Mouse (Mus musculus) urinary bladder, postnatal 25 days (tissue): Measurements from ENCODE around the gene Abhd6.
A peak's percentile ranks its signal among the peaks of the same experiment; 100 is the strongest.

Source experiments
- DNase-seq: peaks from one replicate; pipeline ENCODE4 v3.0.0; 2022; ENCODE audit warnings: low spot score

Abhd6 gene

GRCm38 (mm10) chr14:8030535-8030934, 27.8 kb downstream of the Abhd6 start:
- no peak for DNase-seq

- no peak for DNase-seq
These were observed 29.6 kb downstream of the Abhd6 start for GRCm38 (mm10) chr14:8032087-8032944.

GRCm38 (mm10) chr14:8034561-8034960, 31.9 kb downstream of the Abhd6 start:
- DNase-seq = no peak

GRCm38 (mm10) chr14:8035951-8036350, 33.2 kb downstream of the Abhd6 start:
- no peak for DNase-seq

- DNase-seq = no peak
These were observed 33.7 kb downstream of the Abhd6 start for GRCm38 (mm10) chr14:8036406-8036805.

GRCm38 (mm10) chr14:8038150-8038549, 35.4 kb downstream of the Abhd6 start:
- DNase-seq = no peak

- no peak for DNase-seq
These were observed 36.2 kb downstream of the Abhd6 start for GRCm38 (mm10) chr14:8038791-8039448.

- DNase-seq = no peak
These were observed 37.5 kb downstream of the Abhd6 start for GRCm38 (mm10) chr14:8040179-8040578.

GRCm38 (mm10) chr14:8040911-8041678, 38.4 kb downstream of the Abhd6 start:
- DNase-seq = no peak

GRCm38 (mm10) chr14:8042120-8042519, 39.4 kb downstream of the Abhd6 start:
- no peak for DNase-seq

- DNase-seq = no peak
These were observed 39.9 kb downstream of the Abhd6 start for GRCm38 (mm10) chr14:8042577-8042976.

GRCm38 (mm10) chr14:8044330-8044729, 41.6 kb downstream of the Abhd6 start:
- peak; percentile 23 for DNase-seq

GRCm38 (mm10) chr14:8044786-8045185, 42.1 kb downstream of the Abhd6 start:
- no peak for DNase-seq

GRCm38 (mm10) chr14:8045187-8045846, 42.6 kb downstream of the Abhd6 start:
- no peak for DNase-seq

GRCm38 (mm10) chr14:8046839-8047238, 44.1 kb downstream of the Abhd6 start:
- no peak for DNase-seq

- DNase-seq = no peak
These were observed 46.6 kb downstream of the Abhd6 start for GRCm38 (mm10) chr14:8049334-8049733.

GRCm38 (mm10) chr14:8051869-8052268, 49.2 kb downstream of the Abhd6 start:
- DNase-seq = no peak

- DNase-seq = no peak
These were observed 50.0 kb downstream of the Abhd6 start for GRCm38 (mm10) chr14:8052661-8053060.

- no peak for DNase-seq
These were observed 51.8 kb downstream of the Abhd6 start for GRCm38 (mm10) chr14:8054310-8055102.

- DNase-seq = no peak
These were observed 53.4 kb downstream of the Abhd6 start for GRCm38 (mm10) chr14:8056076-8056475.

GRCm38 (mm10) chr14:8059938-8060337, 57.2 kb downstream of the Abhd6 start:
- no peak for DNase-seq
